Mouse (Mus musculus) limb, embryonic 11.5 days (tissue): ENCODE results near the gene Arhgap21. TPM values are rescaled to one million over a fixed set of nuclear protein-coding genes. Genes with fewer than 3 reads are reported as not detected.

Experiments used
- ATAC-seq: fragments of 200-750 bp; cut with Nextera tagmentation; 2 replicates; pipeline ENCODE4 v1.8.0; 2017; ENCODE audit warnings: low read depth; ENCODE audit not compliant: insufficient number of reproducible peaks, low FRiP score, low TSS enrichment
- DNase-seq: peaks from one replicate; pipeline ENCODE4 v3.0.0-alpha.2; 2015; ENCODE audit warnings: low spot score
- H3K27ac ChIP-seq: fragments of 300-500 bp; sonication (generic); replicated peaks from 2 replicates; pipeline ENCODE4 v1.5.1; 2014; ENCODE audit warnings: low read depth, mild to moderate bottlenecking, low read length
- H3K27me3 ChIP-seq: fragments of 300-500 bp; sonication (generic); 2 replicates; pipeline ENCODE4 v1.6.1; 2014; ENCODE audit warnings: mild to moderate bottlenecking, low read length, mixed read lengths; ENCODE audit not compliant: control insufficient read depth, insufficient read depth
- H3K36me3 ChIP-seq: fragments of 300-500 bp; sonication (generic); 2 replicates; pipeline ENCODE4 v1.6.1; 2014; ENCODE audit warnings: mild to moderate bottlenecking, low read length, moderate library complexity, mixed read lengths; ENCODE audit not compliant: control insufficient read depth, insufficient read depth
- H3K4me1 ChIP-seq: fragments of 300-500 bp; sonication (generic); 2 replicates; pipeline ENCODE4 v1.6.1; 2014; ENCODE audit warnings: low read length, mixed read lengths; ENCODE audit not compliant: control insufficient read depth, insufficient read depth
- H3K4me2 ChIP-seq: fragments of 300-500 bp; sonication (generic); 2 replicates; pipeline ENCODE4 v1.6.1; 2014; ENCODE audit warnings: low read depth, mild to moderate bottlenecking, moderate library complexity; ENCODE audit not compliant: severe bottlenecking
- H3K4me3 ChIP-seq: fragments of 300-500 bp; sonication (generic); 2 replicates; pipeline ENCODE4 v1.5.1; 2014; ENCODE audit warnings: low read depth, low read length
- H3K9ac ChIP-seq: fragments of 300-500 bp; sonication (generic); 2 replicates; pipeline ENCODE4 v1.6.1; 2014; ENCODE audit warnings: mild to moderate bottlenecking, low read length
- H3K9me3 ChIP-seq: fragments of 300-500 bp; sonication (generic); 2 replicates; pipeline ENCODE4 v1.6.1; 2016; ENCODE audit warnings: low read length; ENCODE audit not compliant: control insufficient read depth
- WGBS: fragments of 180-500 bp; shearing (Covaris S2); extraction: QIAGEN DNeasy Blood & Tissue Kit; methylation state at CpG from one replicate; pipeline ENCODE4 v1.1.7; 2014; 5-methylcytosine and 5-hydroxymethylcytosine counted together
- polyA plus RNA-seq: library from polyadenylated mRNA; unstranded; fragments of >200 nt; fragmentation: Nextera tagmentation; extraction: Ambion mirVana; gene quantifications from 2 replicates; pipeline ENCODE4 v1.2.1, GENCODE M21; 2014

Arhgap21 gene
- polyA plus RNA-seq, 1 experiment from 2014 or later: 16.9 TPM

DNA sequence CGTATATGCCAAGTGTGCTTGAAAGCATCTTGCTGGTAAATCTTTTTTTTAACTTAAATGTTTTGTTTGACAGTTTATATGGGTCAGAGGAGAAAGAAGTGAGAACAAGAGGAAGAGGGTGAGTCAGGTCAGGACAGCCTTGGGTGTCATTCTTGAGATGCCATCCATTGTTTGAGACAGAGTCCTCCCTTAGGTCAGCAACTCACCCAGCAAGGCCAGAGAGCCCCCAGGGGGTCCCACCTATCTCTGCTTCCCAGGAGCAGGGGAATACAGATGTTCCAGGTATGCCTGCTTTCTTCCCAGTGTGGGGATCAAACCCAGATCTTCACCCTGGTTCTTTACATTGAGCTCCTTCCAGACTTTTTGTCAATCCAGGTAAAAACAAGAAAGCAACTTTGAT, 43.7 kb downstream of the Arhgap21 start:
- no peaks in the 10 kb centered on the region for H3K9me3 ChIP-seq
- no peaks in the 10 kb centered on the region for H3K27me3 ChIP-seq
- WGBS: 95% methylated on average over 1 of the region's 1 CpGs
- no peak for ATAC-seq
- H3K4me3 ChIP-seq: no peak overlapping the region
- no peaks in the 10 kb centered on the region for H3K4me1 ChIP-seq
- H3K9ac ChIP-seq: no peak overlapping the region
- H3K27ac ChIP-seq: no peak overlapping the region
- H3K4me2 ChIP-seq: no peak overlapping the region
- no peak for DNase-seq
- H3K36me3 ChIP-seq: no peaks in the 10 kb centered on the region

DNA sequence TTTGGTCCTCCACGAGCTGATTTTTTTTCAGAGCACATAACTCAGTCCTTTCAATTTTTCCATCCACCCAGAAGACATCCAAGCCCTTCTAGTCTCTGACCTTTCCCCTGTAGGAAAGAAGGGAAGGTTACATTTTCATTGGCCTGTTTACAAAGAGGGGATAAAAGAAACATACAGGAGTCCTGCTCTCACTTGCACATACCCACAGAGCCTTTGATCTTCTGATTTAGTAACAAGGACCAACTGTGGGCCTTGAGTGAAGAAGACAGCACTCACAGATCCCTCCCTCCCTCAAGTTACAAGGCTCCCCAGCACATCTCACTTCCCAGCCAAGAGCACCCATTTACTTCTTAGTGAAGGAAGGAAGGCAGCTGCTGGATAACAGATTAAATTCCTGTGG, 46.3 kb downstream of the Arhgap21 start:
- Histone ChIP-seq H3K9me3 (no peaks in the 10 kb centered on the region), H3K9ac (no peak overlapping the region), H3K4me2 (no peak overlapping the region), H3K36me3 (no peaks in the 10 kb centered on the region), H3K27me3 (no peaks in the 10 kb centered on the region), H3K27ac (no peak overlapping the region), H3K4me1 (no peaks in the 10 kb centered on the region), H3K4me3 (no peak overlapping the region)
- WGBS: 9% methylated on average over 1 of the region's 1 CpGs
- DNase-seq (no peak), ATAC-seq (no peak)

DNA sequence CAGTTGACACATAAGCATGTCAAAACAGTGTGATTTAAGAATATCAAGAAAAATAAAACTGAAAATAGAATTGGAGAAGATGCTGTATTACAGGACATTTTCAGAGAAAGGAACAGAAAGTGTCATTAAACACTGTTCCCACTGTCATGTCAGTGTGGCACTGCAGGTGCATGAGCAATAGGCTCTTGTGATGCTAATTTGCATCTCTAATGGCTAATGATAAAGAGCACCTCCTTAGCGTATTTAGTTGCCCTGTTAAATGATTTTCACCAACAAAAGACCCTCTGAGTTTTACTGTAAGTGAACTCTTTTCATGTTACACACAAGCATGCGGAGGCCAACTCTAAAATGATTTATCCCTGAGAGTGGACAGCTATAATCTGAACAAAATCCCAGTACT, 47.1 kb downstream of the Arhgap21 start:
- WGBS: 80% methylated on average over 2 of the region's 2 CpGs
- Histone ChIP-seq H3K9ac (no peak overlapping the region), H3K36me3 (no peaks in the 10 kb centered on the region), H3K9me3 (no peaks in the 10 kb centered on the region), H3K27ac (no peak overlapping the region), H3K4me2 (no peak overlapping the region), H3K4me1 (no peaks in the 10 kb centered on the region), H3K4me3 (no peak overlapping the region), H3K27me3 (no peaks in the 10 kb centered on the region)
- ATAC-seq (no peak), DNase-seq (no peak)

DNA sequence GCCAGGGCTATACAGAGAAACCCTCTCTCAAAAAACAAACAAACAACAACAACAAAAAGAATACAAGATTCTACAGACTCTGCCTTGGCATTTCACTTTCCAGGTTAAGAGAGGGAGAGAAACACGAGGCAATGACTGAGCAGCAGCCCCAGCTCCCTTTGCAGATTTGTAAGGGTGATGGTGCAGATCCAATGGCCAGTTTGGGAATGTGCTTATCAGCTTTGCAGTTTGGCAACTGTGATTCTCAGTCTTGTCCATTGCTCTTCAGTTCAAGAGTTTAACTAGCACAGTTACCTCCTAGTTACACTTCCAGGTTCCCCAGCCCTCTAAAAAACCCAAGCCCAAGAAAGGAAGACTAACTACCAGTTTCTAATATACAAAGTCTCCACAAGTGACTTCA, 47.7 kb downstream of the Arhgap21 start:
- Histone ChIP-seq H3K27me3 (no peaks in the 10 kb centered on the region), H3K36me3 (no peaks in the 10 kb centered on the region), H3K27ac (no peak overlapping the region), H3K4me2 (no peak overlapping the region), H3K9me3 (no peaks in the 10 kb centered on the region), H3K9ac (no peak overlapping the region), H3K4me3 (no peak overlapping the region), H3K4me1 (no peaks in the 10 kb centered on the region)
- ATAC-seq: no peak
- WGBS: 90% methylated on average over 1 of the region's 1 CpGs
- DNase-seq: no peak

DNA sequence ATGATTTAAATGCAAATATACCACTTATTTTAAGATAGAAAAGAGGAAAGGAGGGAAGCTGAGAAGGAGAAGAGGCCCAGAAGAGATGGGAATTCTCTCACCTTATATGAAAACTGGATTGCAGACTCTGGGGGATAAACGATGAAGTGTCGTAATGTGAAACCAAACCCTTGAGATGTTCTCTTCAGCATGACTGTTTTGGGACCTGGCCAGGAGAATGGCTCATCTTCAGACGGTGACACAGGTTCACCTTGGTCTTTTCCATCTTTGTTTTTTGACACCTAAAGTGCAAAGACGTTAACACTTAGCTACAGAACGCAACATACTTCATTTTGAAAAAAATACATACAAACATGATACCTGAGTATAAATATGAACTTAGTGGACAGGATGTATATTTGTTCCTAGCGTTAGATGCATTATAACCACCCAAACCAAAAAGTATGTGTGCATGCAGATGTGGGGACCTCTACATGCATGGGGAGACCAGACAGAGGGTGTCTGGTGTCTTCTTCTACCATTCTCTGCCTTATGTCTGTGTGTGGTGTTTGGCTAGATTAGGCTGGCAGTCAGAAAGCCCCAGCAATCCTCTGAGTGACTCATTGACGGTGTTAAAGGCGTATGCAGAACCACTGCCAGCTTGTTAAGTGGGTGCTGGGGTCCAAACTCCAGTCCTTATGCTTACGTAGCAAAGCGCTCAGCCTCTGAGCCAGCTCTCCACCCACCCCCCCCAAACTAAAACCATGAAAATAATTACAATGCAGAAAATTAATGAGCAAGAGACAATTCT, 54.0 kb downstream of the Arhgap21 start:
- 94% methylated on average over 10 of the region's 10 CpGs for WGBS
- no peaks in the 10 kb centered on the region for H3K4me1 ChIP-seq
- H3K27me3 ChIP-seq: no peaks in the 10 kb centered on the region
- no peak overlapping the region for H3K27ac ChIP-seq
- H3K36me3 ChIP-seq: no peaks in the 10 kb centered on the region
- no peak overlapping the region for H3K9ac ChIP-seq
- H3K4me3 ChIP-seq: no peak overlapping the region
- no peak for ATAC-seq
- no peaks in the 10 kb centered on the region for H3K9me3 ChIP-seq
- DNase-seq: no peak
- no peak overlapping the region for H3K4me2 ChIP-seq

DNA sequence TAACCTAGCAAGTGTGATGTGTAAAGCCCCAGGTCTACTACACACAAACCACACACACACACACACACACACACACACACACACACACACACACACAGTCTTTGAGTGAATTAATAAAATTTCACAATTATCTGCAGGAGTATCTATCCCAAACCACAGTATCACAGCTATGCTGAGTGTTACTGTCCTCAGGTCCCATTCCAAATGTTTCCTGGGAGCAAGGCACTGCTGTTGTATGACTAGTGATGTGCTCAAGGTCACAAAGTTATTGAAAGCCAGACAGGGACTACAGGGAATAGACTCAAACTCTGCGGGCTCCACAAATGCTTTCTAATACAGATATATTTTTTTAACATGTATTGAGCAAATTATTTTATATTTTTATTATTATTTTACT, 55.7 kb downstream of the Arhgap21 start:
- H3K4me2 ChIP-seq: no peak overlapping the region
- 86% methylated on average over 1 of the region's 1 CpGs for WGBS
- no peaks in the 10 kb centered on the region for H3K36me3 ChIP-seq
- H3K4me3 ChIP-seq: no peak overlapping the region
- H3K27ac ChIP-seq: no peak overlapping the region
- no peaks in the 10 kb centered on the region for H3K9me3 ChIP-seq
- ATAC-seq (no peak), DNase-seq (no peak)
- no peaks in the 10 kb centered on the region for H3K4me1 ChIP-seq
- H3K27me3 ChIP-seq: no peaks in the 10 kb centered on the region
- no peak overlapping the region for H3K9ac ChIP-seq

DNA sequence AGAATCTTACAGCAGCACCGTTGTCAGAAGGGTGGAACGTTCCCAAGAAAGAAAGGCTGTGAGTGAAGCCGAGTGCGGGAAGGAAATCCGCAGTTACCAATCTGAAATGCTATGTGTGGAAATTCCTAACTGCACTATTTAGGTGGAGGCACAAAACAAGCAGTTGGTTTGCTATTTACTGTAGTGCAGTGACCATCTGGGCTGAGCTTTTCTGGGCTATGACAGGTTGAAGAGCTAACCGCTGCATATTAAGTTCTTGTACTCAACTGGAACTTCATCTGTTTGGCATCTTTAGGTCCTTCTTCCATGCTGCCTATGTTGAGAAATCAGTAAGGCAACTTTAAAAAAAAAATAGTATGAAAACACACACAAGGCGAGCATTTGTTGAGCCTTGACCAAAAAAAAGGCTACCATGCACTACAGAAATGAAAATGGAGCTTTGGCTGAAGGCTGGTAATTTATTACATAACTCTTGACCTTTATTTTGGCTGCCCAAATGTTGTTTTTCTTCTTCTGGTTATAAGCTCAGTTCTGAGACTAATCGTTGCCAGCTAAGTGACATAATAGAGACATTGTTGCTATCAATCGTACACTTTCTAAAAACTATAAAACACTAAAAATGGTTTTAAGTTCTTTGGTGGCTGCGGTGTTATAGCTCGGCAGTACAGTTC, 56.2 kb downstream of the Arhgap21 start:
- Histone ChIP-seq H3K4me3 (no peak overlapping the region), H3K9me3 (no peaks in the 10 kb centered on the region), H3K36me3 (no peaks in the 10 kb centered on the region), H3K27ac (no peak overlapping the region), H3K9ac (no peak overlapping the region), H3K27me3 (no peaks in the 10 kb centered on the region), H3K4me1 (no peaks in the 10 kb centered on the region), H3K4me2 (no peak overlapping the region)
- ATAC-seq: no peak
- no peak for DNase-seq
- 88% methylated on average over 11 of the region's 11 CpGs for WGBS

DNA sequence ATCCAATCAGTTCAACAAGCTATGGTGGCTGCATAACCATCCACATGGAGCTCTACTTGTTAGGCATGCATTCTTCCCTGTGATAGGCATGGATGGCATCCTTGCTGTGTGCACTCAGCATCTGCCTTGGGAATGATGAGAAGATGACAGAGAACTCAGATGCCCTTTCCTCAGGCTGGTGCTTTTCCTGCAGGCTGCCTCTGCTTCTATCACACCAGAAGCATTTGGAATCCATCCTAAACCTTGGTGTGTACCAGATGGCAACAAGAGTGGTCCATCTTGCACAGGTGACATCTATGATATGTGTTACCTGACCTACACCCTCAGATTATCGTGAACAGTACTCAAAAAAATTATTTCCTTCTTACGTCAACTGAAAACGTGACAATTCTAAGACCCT, 58.2 kb downstream of the Arhgap21 start:
- Histone ChIP-seq H3K4me3 (no peak overlapping the region), H3K4me2 (no peak overlapping the region), H3K27ac (no peak overlapping the region), H3K36me3 (no peaks in the 10 kb centered on the region), H3K9ac (no peak overlapping the region), H3K9me3 (no peaks in the 10 kb centered on the region), H3K27me3 (no peaks in the 10 kb centered on the region), H3K4me1 (no peaks in the 10 kb centered on the region)
- ATAC-seq (no peak), DNase-seq (no peak)
- 95% methylated on average over 3 of the region's 3 CpGs for WGBS
